Mouse (Mus musculus) liver (tissue): ENCODE data around the gene Avp.
"Not testable (repeated sequence)": the region's sequence is repeated elsewhere in the genome, so short reads cannot be mapped to it uniquely, and the experiment has no call there.

Experiments
- DNase-seq: peaks from one replicate; pipeline ENCODE4 v3.0.0-alpha.2; 2020; ENCODE audit warnings: mixed read lengths

Gene Avp

DNA sequence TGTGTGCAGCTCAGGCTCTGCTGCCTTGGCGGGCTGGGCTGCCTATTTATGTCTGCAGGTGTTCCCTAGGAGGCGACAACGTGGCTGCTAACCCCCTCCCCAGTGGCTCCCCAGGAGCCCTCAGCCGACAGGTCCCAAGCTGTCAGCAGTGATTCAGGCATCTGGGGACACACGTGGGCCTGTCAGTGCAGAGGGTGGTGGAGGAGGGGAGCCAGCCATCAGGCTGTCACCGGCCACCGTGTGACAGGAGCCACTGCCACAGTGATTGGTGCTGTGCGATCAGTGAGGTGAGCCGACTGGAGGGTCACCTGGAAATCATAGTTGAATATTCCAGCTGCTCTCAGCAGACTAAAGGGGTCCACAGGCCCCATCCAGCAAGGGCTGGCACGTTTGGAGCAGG is at the start of gene Avp:
Gene Avp, minus strand, starts transcription at position 3 of the 400 bp plus-strand sequence.
- no peak for DNase-seq

DNA sequence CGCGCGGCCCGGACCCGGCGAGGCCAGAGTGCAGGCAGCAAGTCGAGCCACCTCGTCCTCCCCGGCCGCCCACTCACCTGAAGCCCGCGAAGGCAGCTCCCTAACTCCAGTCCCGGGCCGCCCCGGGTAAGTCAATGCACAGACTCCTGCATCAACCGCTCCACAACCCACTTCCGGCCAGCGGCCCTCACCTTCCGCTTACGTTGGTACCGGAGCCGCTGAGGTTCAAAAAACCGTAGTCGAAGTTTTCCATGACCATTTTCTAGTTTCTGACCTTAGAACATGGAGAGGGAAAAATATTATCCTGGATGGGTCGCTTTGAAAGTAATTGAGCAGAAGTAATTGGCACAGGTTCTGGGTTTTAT is 47.5 kb upstream of the Avp start, which contains the start of the genes Fastkd5 and Ubox5:
Gene Fastkd5, minus strand, starts transcription at position 189 of the 365 bp plus-strand sequence.
Gene Ubox5, minus strand, starts transcription at position 200 of the 365 bp plus-strand sequence.
- DNase-seq: peak; percentile 85

DNA sequence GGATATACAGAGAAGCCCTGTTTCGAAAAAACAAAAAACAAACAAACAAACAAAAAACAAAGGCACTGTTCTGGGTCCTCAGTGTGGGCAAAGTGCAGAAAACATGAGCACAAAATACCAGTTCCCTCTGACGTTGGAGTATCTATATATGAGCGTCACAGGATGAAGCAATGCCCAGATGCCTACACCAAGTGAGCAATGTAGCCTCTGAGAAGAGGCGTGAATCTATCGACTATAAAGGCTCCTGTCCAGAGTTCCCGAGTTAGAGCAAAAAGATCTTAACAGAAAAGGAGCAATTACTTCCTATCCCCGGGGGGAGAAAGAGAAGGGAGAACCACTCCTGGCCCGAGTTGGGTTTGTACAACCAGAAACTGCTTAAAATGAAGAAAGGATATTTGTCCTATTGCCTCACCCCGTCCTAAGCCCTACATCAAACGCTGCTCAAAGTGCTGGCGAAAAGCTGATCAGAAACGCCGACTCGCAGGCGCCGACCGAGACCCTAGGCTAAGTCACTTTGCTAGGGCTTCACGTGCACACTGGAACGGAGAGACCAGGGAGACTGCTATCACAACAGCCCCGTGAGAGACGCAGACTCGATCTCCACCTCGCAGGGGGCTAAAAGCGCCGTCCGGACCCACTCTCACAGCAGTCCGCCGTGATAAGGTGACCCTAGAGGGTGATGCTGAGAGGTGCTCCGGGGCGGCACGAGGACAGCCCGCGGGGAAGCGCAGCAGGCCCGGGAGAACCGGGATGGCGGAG is 46.9 kb upstream of the Avp start:
- no peak for DNase-seq

DNA sequence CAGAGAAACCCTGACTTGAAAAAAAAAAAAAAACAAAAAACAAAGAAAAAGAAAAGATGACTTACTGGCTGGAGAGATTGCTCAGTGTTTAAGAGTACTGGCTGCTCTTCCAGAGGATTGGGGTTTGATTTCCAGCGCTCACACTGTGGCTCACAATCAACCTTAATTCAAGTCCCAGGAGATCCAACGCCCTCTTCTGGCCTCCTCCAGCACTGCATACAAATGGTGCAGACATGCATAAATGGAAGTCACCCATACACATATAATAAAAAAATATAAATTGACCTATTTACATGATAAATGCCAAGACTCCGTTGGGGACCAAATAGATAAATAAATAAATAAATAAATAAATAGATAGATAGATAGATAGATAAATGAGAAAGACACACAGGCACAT is 46.1 kb upstream of the Avp start:
- DNase-seq: peak; percentile 36

DNA sequence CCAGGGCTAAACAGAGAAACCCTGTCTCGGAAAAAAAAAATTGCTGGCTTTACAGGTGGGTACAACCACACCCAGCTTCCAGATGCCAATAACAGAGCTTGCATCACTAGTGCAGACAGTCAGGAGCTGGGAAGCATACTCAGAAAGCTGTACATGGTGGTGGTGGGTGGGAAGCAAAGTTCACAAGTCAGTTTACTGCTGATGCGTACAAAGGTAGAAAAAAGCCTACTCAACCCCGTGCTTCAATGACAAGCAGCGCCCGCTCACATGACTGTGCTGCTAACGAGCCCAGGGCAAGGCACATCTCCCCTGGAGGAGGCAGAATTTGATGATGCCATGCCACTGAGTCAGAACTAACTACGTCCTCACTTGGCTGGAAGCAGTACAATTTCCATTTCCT is 36.6 kb upstream of the Avp start:
- no peak for DNase-seq

DNA sequence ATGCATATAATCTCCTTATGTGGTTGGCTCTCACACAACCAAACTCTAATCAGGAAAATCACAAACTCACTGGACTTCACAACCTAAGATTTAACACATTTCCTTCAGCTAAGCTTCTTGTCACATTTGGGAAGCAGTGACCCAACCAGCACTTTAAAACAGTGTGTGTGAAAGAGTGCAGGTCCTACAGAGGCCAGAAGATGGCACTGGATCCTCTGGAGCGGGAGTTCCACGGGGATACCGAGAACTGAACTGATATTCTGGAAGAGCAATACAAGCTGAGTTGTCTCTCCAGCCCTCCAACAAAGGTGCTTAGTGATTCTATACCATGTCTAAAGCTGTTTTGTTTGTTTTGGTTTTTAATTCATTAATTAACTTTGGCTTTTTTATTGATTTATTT is 30.7 kb upstream of the Avp start:
- DNase-seq: peak; percentile 35

DNA sequence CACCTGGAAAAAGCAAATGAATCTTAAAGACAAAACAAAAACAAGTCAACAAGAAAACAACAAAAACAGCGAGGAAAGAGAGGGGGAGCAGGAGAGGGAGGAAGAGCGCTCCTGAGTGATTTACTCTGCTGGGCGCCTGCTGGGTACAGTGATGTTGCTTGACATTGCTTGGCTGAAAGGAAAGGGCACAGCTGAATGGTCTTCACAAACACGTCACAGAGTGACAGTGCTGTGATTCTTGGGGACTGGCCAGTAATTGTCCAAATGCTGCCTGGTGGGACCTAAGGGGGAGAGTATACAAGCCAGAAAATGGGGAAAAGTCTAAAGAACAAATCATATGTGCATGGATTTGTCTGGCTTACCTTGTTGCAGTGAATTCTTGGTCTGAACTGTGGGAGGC is 19.8 kb upstream of the Avp start:
- no peak for DNase-seq

DNA sequence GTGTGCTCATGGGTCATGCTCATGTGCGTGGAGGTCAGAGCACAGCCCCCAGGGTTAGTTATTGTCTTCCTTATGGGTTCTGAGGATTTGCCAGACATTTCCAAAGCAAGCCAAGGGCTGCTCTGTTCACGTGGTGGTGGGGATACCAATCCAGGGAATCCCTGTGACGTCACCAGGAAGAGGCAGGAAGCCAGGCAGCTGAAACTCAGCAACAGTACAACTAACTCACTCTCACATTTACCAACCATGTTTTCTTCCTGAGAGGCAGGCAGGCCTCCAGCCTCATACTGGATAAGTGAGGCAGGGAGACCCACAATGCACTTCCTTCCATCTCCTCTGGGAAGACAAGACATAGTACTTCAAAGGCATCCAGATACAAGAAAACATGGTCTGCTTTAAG is 16.0 kb upstream of the Avp start:
- no peak for DNase-seq

DNA sequence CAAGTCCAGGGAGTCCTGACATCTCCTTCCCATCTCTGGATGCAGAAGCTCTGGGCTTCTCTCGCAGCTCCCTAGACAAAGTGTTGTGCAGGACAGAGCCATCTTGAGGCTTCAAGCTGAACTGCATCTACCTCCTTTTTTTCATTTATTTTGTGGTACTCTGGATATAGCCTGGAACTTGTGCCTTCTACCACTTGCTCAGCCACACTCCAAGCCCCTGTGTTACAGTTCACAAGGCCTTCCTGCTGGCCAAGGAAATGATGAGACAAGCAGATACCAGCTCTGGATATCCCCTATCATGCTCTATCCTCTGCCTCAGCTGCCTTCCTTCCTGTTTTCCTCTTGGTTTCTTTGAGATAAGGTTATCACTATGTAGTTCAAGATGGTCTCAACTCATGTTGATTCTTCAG is 15.3 kb upstream of the Avp start:
- DNase-seq: no peak

DNA sequence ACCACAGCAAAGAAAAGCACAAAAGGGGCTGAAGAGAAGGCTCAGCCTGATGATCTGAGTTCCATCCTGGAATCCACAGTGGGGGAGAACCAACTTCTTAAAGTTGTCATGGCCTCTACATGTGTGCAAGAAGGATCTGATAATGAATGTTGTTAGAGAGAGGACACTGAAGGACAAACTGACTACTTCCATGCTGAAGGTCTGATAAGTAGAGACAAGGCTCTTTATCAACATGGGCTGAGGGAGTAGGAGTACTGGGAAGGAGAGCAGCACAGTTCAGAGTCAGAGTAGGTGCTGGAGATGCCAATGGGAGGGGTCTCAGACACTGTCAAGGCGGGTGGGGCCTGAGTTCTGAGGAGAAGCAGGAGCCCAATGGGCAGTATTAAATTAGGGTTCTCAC is 13.2 kb upstream of the Avp start:
- DNase-seq: no peak

DNA sequence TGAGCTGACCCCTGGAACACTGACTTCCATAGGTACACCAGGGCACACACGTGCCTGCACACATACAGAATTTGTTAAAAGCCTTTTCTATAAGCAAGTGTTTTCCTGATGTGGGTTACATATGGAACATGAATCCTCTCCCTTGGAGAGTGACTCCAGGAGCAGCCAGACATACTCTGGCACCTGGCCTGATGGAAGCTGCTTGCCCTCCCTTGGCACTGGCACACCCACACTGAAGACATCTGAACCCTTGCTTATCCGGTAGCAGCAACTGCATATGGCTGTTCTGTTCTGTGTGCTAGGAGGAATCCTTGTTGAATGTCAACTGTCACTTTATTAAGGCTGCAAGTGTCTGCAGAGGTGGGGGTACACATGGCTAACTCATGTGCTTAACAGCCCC is 8.7 kb upstream of the Avp start:
- no peak for DNase-seq

DNA sequence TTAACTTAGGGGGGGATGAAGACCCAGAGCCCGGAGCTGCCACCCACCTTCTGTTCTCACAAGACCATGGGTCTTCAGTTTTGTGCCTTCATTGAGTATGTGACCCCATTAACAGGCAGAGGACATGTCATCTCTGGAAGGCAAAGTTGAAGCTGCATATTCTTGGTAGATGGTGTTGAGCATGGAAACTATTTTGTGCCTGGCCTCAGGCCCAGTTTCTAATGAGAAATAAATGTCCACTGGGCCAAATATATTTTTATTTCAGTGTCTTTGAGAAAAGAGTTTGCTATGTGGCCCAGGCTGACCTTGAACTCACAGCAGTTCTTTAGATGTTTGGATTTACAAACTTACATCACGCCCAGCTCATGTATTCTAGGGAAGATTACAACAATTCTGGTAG is 7.4 kb upstream of the Avp start:
- DNase-seq: no peak

DNA sequence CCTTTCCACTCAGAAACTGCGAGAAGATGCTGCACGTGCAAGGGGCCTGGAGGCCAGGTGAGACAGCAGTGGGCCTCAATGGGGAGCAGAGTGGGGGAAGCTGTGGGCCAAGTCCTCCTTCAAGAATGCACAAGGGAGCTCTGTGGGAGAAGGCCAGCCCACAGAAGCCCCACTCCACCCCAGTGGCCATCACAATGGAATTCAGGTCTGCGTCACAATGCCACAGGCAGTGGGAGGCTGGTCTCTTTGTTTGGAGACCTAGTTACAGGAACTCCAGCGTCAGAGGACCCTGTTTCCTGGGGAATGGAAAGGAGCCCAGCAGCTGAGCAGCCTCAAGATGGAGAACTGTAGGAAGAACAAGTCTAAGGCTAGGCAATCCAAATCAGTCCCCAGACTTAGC is 6.8 kb upstream of the Avp start:
- no peak for DNase-seq

DNA sequence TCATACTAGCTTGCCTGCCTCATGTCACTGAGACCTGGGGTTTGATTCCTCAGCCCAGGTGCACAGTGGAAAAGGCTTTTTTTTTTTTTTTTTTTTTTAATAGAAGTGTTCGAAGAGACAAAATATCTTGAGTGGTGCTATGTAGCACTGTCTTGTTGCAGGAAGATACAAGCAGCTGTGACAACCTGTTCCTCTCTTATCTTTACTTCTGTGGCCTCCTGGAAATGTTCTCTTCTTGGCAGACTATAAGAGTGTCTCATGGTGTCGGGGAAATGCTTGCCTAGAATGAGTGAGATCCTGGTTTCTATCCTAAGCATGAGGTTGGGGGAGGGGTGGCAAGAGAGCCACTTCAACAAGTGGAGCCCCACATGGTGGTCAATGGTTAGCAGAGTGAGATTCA is 6.0 kb upstream of the Avp start:
- no peak for DNase-seq

DNA sequence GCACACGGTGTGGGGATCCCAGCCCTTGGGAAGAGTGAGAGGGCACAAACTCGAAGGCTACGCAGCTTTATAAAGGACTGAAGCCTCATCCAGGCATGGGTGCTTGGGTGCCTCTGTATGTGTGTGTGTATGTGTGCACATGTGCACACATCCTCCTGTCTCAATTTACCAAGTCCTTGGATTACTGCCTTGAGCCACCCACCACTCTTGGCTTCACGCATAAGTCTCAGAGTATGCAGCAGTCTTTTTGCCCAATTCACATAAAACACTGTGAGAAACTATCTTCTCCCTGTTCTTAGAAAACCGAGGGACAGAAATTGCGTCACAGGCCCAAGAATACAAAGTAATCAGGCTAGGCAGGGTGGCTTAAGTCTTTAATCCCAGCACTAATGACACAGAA is 3.7 kb upstream of the Avp start:
- no peak for DNase-seq

DNA sequence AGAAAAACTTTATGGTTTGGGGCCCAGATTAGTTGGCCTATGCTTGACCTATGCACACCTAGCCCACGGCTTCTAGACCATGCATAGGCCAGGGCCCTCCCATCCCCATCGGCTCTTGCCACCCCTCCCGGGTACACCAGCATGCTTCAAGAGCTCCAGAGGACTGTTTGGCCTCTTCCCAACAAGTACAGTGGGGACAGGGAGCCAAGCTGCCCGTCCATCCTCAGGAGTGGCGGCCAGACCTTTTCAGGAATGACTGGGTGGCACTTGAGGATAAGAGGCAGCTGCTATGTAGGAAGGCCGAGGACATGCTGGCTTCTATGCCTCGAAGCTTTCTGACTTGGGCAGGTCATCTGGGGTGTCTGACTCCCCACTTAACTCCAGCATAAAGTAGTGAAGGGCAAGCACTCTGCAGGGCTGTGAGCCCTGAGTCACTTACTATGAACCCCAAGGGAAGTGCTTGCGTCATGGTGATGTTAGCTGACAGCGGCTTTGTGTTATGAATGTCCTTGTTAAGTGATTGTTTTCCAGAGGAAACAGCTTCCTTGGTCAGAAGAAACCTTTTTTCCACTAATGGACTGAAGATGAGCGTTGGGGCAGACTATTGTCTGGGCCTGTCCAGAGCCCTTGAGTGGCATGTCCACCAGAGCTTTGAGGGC is 1.7 kb upstream of the Avp start:
- DNase-seq: no peak

DNA sequence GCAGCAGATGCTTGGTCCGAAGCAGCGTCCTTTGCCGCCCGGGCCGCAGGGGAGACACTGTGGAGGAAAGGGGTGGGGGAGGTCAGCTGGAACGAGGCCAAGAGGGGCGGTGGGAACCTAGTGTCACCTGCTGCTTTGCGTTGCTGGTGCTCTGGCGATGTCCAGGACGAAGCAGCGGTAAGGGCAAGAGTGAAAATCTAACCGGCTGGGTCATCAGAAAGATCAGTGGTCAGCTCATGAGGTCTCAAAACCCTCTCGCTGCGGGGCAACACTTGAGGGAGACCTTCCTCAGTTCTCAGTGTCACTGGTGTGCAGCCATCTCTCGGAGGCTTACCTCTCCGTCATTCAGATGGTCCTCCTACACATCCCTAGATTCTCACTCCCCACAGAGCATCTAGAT is 1.2 kb downstream of the Avp start:
- no peak for DNase-seq

DNA sequence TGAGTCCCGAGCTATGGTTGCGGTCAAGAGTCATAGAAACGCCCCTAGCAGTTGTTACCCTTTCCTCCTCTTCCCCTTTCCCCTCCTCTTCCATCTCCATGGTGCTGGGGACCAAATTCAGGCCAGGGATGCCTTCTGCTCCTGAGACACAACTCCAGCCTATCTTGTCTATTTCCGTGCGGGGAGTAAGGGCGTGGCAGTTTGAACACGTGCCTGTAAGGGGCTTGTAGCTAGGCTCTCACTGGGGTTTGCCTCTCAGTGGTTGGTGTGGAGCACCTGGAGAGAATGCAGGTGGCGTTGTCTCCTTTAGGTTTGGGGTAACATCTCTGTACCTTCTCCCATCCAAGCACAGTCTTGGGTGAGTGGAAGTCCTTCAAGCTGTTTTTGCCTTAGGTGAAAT is 2.6 kb downstream of the Avp start:
- DNase-seq: no peak

DNA sequence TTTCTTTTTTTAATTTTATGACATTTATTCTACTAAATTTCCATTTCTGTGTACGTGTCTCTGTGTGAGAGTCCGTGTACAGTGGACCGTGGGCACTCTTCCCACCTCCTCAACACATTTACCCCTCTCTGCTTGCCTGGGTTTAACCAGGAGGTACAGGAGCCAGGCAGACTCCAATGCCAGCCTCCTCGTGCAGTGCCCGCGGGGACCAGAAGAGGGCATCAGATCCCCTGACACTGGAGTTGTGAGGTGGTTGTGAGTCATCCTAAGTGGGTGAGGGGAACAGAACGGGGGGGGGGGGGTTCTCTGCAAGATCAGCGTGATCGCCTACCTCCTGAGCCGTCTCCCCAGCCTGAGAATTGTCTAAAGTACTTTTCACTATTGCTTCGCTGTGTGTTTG is 4.2 kb downstream of the Avp start:
- peak; percentile 63 for DNase-seq

DNA sequence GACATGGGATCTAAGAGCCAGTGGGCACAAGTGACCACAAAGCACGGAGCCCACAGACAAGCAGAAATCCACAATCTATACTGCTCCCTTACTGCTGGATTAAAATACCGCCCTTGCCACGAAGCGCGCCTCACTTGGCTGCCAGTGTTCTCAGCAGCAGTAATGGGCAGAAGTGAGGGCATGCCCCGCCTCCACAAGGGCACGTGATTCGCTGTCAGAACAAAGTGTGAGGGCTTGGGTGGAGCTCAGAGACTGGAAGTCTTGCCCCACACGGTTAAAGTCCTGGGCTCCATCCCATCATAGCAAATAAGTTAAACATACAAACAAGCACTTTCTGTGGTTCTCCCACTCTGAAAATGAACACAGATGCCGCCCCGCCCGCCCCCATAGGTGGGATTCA is 4.7 kb downstream of the Avp start:
- DNase-seq: peak; percentile 51

DNA sequence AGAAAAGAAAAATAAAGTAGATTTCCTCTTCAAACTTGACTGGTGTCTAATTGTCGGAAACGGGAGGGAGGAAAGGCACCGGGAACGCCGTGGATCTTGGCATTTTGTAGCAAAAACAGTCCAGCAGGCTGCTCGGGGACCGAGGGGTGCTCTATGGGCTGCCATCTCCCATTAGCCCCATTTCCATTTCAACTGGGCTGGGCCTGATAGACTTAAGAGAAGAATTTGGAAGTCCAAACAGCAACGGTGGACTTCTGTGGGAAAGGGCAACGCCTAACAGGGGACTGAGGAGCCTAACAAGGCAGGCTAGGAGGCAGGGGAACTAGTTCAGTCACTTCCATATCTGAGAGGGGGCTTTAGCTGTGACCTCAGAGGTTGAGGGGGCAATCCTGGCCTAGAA is 5.3 kb downstream of the Avp start:
- DNase-seq: no peak

DNA sequence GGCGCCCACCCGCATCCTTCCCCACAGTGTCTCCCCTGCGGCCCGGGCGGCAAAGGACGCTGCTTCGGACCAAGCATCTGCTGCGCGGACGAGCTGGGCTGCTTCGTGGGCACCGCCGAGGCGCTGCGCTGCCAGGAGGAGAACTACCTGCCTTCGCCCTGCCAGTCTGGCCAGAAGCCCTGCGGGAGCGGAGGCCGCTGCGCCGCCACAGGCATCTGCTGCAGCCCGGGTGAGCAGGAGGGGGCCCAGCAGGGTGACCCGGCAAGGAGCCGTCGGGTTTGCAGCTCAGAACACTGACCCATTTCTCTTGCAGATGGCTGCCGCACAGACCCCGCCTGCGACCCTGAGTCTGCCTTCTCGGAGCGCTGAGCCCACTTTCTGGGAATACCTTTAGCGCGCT is 5.8 kb downstream of the Avp start:
- DNase-seq: not testable (repeated sequence)

DNA sequence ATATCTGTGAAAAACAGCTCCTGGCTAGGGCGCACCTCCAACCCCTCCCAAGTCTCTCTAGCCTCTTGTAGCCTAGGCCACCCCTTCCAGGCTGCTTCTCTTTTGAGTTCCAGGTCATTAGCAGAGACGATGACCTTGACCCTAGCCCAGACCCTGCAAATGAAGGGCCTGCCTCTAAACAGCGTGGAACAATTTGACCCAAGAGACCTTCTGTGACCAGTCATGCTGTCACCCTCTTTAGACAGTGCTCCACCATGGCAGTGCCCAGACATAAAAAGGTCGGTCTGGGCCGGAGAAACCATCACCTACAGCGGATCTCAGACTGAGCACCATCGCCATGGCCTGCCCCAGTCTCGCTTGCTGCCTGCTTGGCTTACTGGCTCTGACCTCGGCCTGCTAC is 6.5 kb downstream of the Avp start, which contains the start of gene Oxt:
Gene Oxt, plus strand, starts transcription at position 301 of the 400 bp plus-strand sequence.
- no peak for DNase-seq

DNA sequence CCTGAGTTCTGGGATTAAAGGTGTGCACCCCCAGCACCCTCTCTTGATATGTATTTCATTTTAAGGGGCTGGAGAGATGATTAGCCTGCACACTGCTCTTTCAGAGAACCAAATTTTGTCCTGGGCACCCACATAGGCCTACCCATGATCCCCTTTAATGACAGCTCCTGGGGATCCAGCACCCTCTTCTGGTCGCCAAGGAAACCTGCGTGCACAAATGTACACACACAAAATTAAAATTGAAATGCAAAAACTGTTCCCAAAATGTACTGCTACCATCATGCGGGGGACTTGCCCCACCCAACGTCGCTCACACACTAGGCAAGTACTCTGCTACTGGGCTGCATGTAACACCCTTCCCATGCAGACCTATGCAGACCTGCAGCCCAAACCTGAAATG is 7.4 kb downstream of the Avp start:
- no peak for DNase-seq

DNA sequence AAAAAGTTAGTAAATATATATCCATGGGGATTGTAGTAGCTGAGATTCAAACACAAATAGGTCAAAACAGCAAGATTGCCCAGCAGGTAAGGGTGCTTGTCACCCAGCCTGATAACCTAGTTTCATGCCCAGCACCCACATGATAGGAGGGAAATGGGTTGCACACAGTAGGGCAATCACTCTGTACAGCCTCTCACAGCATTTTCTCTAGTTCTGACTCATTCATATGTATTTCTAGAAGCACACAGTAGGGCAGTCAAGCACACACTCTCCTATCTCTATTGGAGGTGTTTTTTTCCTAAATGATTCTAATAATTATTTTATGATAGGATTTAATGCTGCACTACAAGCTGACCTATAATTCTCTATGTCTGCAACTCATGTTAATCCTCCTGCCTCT is 12.4 kb downstream of the Avp start:
- DNase-seq: no peak
